Mouse (Mus musculus): Measurements from ENCODE around the gene Pitpnm3. TPM values are rescaled to one million over a fixed set of nuclear protein-coding genes. Genes with fewer than 3 reads are reported as not detected.

Gene Pitpnm3
- total RNA-seq, 2 experiments from 2014 or later, result 74.9 to 83.2 TPM

DNA sequence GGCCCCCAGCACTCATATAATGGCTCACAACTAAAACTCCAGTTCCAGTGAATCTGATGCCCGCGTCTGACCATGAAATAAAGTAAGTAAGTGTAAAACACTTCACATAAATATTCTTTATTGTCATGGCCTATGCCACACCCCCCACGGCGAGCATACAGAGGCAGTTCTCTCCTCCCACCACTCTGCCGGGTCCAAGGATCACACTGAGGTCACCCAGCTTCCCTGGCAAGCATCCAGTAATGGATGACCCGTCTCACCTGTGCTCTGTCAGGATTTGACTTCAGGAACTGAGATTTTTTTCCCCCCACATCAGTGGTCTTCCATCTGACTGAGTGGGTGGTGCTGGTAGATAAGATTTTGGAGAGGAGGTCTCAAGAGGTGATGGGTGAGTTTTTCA, 4.6 kb upstream of the Pitpnm3 start:
- intact Hi-C loops (cut with DNase I), result no loop called here
- DNase-seq (ENCODE audit: low spot score in 2 of 2), result no peak

GRCm38 (mm10) chr11:72136231-72136982, 829 bp upstream of the Pitpnm3 start:
- intact Hi-C loops (cut with DNase I), result no loop called here
- DNase-seq (ENCODE audit: low spot score in 2 of 2), result no peak

- intact Hi-C loops (cut with DNase I), result loop anchor here (2.0 kb wide), 2 partner anchors 48 to 82 kb away; no protein-coding TSS in a partner anchor
- peak; percentile 35 to 41 for DNase-seq (ENCODE audit: low spot score in 2 of 2)
These were observed 819 bp downstream of the Pitpnm3 start for GRCm38 (mm10) chr11:72134536-72135382.

- intact Hi-C loops (cut with DNase I), result no loop called here
- peak in 1 of 2 experiments; percentile 37 for DNase-seq (ENCODE audit: low spot score in 2 of 2)
These were observed 2.5 kb downstream of the Pitpnm3 start for GRCm38 (mm10) chr11:72133075-72133474.

DNA sequence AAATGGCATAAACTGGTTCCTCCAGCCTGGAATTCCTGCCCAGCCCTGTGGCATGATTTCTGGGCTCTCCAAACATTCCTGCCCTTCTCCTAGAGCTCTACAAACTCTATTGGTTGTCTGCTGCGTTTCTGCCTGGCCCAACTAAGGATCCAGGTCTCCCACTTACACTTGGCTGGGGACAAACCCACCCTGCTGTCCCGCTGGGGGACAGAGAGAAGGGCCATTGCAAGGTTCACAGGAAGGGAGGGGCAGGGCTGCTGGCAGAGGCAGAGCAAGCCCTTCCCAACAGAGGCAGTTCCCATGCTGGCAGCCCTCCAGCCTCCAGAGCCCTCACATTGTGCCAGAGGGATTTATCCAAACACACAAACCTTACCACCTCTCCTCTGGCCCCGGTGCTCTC, 3.3 kb downstream of the Pitpnm3 start:
- peak; percentile 38 to 41 for DNase-seq (ENCODE audit: low spot score in 2 of 2)
- intact Hi-C loops (cut with DNase I), result no loop called here

DNA sequence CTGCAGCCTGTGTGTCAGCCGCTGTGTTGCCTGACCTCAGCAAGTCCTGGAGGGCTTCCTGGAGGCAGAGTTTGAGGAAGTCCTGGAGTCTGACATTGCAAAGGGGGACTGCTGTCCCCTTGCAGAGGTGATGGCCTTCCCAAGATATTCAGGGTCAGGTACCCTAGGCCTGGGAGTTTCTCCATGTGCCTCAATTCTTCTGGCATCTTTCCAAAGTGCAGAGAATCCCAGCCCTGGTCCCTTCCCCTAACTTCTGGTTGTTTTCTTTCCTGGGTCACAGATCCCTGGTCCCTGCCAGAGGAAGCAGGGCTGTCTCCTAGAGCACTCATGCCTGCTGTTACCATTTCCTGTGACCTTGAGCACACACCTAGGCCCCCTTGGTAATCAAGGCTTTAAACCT, 3.9 kb downstream of the Pitpnm3 start:
- intact Hi-C loops (cut with DNase I), result no loop called here
- DNase-seq (ENCODE audit: low spot score in 2 of 2), result no peak

- no peak for DNase-seq (ENCODE audit: low spot score in 2 of 2)
- intact Hi-C loops (cut with DNase I), result no loop called here
These were observed 4.7 kb downstream of the Pitpnm3 start for GRCm38 (mm10) chr11:72130905-72131304.

- DNase-seq (ENCODE audit: low spot score in 2 of 2), result peak in 1 of 2 experiments; percentile 33
- intact Hi-C loops (cut with DNase I), result no loop called here
These were observed 5.1 kb downstream of the Pitpnm3 start for GRCm38 (mm10) chr11:72130472-72130871.

- DNase-seq (ENCODE audit: low spot score in 2 of 2), result peak; percentile 40 to 59
- intact Hi-C loops (cut with DNase I), result no loop called here
These were observed 5.6 kb downstream of the Pitpnm3 start for GRCm38 (mm10) chr11:72130021-72130420.

DNA sequence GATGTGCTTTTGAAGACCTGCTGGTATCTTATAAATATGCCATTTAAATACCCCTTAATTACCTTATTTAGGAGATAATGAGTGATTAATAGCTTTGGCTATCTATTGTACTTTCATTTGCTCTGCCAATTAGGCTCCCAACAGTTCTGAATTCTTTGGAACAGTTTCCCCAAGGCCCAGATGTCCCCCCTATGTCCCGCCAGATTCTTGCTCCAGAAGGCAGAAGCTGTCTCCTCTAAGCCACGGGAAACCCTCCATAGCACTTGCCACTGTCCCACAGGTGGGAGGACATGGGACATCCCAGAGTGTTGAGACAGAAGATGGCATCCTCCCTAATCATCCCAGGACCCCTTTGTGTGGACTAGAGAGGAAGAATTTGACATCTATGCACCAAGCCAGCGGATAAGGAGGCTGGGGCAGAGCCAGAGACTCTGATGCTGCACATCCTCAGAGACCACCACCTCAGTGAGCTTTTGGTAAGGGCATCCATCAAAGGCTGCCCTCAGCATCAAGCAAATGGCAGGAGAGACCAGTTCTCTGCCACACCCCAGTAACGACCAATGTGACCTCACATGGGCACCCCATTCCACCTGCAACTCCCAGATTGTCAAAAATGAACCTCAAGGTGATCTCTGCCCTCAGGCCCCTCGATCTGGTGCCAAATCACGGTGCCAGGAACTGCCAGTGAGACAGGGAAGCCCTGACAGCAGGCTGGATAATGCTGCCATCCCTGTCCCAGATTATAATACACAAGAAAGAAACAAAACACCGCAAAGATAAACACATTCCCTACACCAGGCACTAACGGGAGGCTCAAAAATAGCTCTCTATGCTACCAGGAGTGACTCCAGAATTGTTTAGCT, 6.3 kb downstream of the Pitpnm3 start:
- intact Hi-C loops (cut with DNase I), result no loop called here
- DNase-seq (ENCODE audit: low spot score in 2 of 2), result no peak

- no peak for DNase-seq (ENCODE audit: low spot score in 2 of 2)
- intact Hi-C loops (cut with DNase I), result no loop called here
These were observed 8.0 kb downstream of the Pitpnm3 start for GRCm38 (mm10) chr11:72127450-72128189.

- no peak for DNase-seq (ENCODE audit: low spot score in 2 of 2)
- intact Hi-C loops (cut with DNase I), result no loop called here
These were observed 9.8 kb downstream of the Pitpnm3 start for GRCm38 (mm10) chr11:72125781-72126180.

DNA sequence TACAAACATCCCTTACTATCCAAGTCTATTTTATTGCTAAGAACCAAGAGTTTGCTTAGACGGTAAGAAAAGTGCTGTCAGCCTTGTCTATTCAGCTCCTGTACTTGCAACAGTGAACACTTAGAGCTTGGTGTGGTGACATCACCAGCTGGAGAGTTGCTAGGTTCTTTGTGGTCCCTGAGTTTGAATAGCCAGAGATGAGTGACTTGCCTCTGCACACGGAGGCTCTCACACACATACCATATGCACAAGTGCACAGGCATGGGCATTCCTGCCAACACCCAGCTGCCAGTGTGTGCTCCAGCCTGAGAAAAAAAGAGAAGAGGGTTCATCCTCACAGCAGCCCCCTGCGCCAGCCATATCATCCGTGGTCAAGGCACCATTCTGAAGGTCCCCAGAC, 12.0 kb downstream of the Pitpnm3 start:
- intact Hi-C loops (cut with DNase I), result no loop called here
- no peak for DNase-seq (ENCODE audit: low spot score in 2 of 2)

- intact Hi-C loops (cut with DNase I), result no loop called here
These were observed 15.2 kb downstream of the Pitpnm3 start for GRCm38 (mm10) chr11:72120354-72120753.

GRCm38 (mm10) chr11:72118630-72119029, 16.9 kb downstream of the Pitpnm3 start:
- intact Hi-C loops (cut with DNase I), result no loop called here
- DNase-seq (ENCODE audit: low spot score in 2 of 2), result no peak

More at GRCm38 (mm10) chr11:72120354-72120753, 15.2 kb downstream of the Pitpnm3 start:
- DNase-seq (ENCODE audit: low spot score in 2 of 2), result no peak

DNA sequence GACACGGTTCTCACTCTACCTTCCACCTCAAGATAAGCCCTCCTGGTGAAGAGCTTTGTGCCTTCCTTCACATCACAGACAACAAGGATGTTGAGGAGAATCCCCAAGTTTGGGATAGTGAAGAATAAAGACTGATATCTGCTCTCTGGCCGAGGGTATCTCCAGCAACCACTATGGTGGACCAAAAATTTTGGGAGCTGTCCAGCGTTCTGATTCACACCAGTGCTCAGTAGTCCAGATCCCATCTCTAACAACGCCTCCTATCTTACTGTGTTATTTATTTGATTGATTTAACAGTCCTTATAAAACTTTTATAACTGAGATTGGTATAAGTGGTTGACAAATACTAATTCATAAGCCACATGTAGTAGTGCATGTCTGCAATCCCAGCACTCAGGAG, 22.3 kb downstream of the Pitpnm3 start:
- intact Hi-C loops (cut with DNase I), result no loop called here
- no peak for DNase-seq (ENCODE audit: low spot score in 2 of 2)

DNA sequence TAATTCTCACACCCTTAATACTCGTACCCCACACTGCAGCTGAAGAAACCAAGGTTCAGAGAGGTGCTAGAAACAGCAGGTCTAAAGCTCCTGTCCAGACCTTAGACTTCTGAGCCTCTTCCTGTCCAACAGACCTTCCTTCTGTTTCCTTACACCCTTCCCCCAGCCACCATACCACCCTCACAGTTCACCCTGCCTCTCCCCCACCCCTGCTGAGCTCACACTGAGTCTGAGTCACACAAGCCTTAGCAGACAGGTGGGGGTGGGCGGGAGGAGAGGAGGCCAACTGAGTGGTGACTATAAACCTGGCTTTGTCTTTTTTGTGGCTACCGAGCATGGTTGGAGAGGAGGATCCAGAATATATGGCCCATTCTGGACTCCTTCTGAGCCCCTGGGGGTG, 24.9 kb downstream of the Pitpnm3 start:
- intact Hi-C loops (cut with DNase I), result no loop called here
- DNase-seq (ENCODE audit: low spot score in 2 of 2), result peak in 1 of 2 experiments; percentile 48

GRCm38 (mm10) chr11:72104223-72104622, 31.4 kb downstream of the Pitpnm3 start:
- intact Hi-C loops (cut with DNase I), result no loop called here
- DNase-seq (ENCODE audit: low spot score in 2 of 2), result no peak

- DNase-seq (ENCODE audit: low spot score in 2 of 2), result no peak
- intact Hi-C loops (cut with DNase I), result no loop called here
These were observed 32.0 kb downstream of the Pitpnm3 start for GRCm38 (mm10) chr11:72103530-72103929.
